Mouse (Mus musculus) gastrocnemius, postnatal 10 days (tissue): ENCODE data around the gene Fbn1. TPM values are rescaled to one million over a fixed set of nuclear protein-coding genes. Genes with fewer than 3 reads are reported as not detected.

Source experiments
- DNase-seq: peaks from one replicate; pipeline ENCODE4 v3.0.0; 2021; ENCODE audit warnings: mixed read lengths
- total RNA-seq, 2 experiments: library from RNA; stranded (reverse); gene quantifications; 2 replicates each; pipeline ENCODE4 v1.2.3; 2021

Gene Fbn1
- total RNA-seq, 2 experiments from 2014 or later = 212 to 274 TPM

DNA sequence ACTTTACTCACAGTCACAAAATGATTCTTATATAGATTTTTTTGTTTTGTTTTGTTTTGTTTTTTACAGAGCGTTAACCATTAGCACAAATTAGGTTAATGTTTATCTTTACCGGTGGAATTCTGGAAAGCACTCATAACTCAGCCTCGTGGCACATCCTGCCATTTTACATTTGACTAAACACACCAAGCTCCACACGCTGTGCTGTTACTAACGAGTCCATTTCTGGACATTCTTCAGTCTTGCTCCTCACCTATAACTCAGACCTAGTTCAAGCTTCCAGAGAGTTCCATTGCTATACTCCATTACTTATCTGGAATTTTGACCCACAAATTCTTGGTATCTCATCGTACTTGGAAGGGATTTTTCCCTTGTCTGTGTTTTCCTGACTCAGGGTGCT is 116.2 kb downstream of the Fbn1 start:
- no peak for DNase-seq

DNA sequence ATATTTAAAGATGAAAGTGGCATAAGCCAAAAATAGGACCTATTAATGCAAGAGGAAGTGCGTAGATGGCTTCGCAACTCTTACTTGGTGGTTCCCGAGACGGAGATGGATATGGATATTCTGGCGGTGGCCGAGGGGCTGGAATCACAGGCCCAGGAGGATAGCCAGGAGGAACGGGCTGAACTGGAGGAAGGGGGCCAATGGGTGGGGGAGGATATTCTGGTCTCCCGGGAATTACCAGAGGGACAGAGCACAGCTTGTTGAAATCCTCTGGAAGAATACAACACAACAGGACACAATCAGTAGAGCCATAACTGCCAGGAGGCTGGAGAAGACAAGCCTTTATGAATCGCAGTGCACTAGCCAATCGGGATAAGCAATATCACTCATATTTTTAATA is 118.0 kb downstream of the Fbn1 start:
- DNase-seq = no peak

GRCm38 (mm10) chr2:125386221-125386965 is 121.4 kb downstream of the Fbn1 start:
- DNase-seq = no peak

DNA sequence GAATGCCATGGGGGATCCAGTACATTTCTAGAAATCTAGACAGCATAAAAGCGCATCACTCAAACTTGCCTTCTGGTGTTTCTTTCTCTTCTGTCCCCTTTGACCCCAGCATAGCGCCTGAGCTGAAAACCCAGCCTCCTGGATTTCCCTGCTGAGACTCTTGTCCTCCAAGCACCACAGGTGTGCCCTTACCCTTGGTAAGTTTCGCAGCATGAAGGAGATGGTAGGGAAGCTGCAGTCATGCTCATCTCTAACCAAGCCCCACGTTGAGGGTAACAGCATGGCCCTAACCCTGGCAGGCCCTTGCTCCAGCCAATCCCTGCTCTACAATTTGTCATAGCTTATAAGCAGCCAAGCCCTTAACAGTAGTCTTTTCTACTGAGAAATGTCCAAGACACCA is 122.9 kb downstream of the Fbn1 start:
- DNase-seq = no peak

DNA sequence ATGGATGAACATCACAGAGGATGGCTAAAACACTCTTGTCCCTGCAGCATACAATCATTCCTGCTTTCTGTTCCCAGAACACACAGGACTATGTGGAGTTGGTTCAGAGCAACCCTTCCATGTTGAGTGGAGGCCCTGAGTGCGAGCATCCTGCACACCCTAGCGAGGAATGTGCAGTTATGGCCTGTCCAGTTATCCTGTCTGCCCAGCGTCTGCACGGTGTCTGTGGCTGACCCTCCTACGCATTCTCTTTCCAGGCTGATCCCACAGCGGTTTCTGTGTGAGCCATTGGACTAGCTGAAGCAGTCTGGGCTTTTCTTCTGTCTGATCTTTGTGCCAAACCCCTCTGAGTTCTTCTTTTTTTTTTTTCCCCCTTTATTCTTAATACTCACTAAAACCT is 123.4 kb downstream of the Fbn1 start:
- no peak for DNase-seq

GRCm38 (mm10) chr2:125383273-125383641 is 124.5 kb downstream of the Fbn1 start:
- DNase-seq = no peak

DNA sequence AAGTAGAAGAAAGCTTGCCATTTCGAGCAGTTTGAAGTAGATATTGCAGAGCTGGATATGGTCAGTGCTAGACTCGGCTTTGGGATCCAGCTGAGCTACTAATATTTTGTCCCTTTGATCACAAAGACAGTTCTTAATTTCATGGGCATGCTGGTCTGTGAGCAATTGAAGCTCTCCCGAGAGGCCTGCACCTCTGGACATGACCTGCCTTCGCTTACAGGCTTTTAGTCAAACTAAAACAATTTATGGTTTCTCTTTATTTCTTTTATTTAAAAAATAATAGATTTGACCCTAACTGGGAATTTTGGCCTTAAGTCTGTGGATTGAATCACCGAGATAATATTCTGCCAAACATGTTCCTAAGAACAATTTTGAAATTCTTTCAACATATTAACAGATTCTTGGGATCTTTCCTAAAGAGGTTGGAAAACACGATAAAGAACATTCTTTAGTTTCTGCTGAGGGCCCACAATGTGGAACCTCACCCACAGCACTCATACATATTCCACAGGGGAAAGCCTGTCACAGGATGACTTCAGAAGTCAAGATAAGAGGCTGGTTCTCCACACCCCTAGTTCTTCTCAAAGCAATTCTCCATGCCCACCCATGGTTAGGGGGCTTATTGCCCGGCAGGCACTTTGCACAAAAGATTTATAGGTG is 125.0 kb downstream of the Fbn1 start:
- DNase-seq = no peak

DNA sequence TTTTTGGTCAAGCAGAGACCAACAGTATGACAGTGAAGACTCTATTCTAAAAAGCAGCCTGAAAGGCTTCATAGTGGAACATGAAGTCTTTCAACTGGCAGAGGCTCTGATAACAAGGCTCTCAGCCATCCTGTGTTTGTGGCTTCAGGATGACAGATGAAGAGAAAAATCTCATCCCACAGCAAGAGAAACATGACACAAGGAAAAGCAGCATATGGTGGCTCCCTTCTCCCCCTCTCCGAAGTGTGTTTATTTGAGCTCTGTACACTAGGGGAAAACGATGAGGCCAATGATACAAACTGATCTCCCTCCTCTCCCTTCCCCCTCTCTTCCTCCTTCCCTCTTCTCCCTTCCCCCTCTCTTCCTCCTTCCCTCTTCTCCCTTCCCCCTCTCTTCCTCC is 127.7 kb downstream of the Fbn1 start:
- no peak for DNase-seq

GRCm38 (mm10) chr2:125379206-125379605 is 128.6 kb downstream of the Fbn1 start:
- no peak for DNase-seq

DNA sequence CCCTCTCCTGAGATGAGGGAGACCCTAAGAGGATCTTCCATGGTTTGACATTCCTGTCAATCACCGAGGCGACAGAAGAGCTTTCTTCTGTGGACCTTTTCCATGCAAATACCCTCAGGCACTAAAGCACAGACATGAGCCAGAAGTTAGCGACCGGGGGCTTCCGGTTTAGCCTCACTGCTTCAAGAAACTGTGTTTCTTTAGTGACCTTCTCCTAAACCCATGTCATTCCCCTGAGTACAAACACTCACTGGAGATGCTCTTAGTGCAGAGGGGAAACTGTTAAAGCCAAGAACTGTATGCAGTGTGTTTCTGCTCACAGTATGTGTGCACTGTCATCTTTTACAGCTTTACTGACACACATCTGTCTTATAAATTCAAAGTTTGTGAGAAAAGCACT is 131.9 kb downstream of the Fbn1 start:
- DNase-seq = no peak

DNA sequence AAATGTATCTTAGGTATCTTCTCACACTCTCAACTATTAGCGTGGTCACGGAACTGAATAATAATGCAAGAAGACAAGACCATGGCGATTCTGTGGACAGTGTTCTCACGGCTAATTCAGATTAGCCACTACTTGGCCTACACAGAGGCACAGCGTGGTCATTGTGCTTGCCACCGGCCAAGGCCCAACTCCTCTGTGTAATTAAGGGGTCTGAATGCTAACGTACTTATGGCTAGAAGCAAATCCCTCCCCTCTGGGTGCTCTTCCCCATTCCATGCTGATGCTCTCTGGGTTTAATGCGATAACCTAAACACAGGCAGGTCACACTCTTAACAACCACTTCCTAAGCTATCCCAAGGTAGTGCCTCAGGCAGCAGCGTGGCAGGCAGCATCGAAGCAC is 132.5 kb downstream of the Fbn1 start:
- no peak for DNase-seq

DNA sequence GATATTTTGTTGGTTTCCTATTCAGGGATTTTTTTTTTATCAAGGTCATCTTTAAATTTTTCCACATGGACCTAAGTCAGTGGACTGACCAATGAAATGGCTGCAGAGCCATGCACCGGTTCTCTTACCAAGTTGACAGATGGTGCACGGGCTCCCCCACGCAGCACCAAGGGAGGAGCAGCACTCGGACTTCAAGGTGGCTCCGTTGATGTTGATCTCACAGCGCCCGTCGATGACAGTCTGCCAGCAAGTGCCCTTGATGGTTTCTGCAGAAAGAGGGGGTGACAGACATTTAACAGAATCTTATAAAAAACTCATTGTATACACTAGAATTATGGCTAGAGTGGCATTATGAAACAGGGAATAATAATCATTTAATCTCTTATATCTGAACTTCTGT is 138.1 kb downstream of the Fbn1 start:
- DNase-seq = no peak

DNA sequence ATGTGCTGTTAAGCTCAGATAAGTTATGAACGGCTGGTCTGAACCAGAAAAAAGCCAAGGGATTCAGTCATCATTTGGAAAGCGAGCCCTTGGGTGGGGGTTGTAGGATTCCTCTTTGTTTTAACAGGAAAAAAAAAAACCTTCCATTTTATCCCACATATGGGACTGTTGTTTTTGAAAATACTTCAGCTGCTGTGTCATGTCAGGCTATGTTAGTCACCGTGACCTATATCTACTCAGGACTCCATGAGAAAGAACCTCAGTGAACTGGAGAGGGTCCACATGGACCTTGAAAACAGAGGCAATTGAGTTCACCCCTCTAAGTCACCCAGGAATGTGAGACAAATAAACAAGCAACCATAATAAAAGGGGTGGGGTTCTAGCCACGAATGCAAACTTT is 139.2 kb downstream of the Fbn1 start:
- no peak for DNase-seq

DNA sequence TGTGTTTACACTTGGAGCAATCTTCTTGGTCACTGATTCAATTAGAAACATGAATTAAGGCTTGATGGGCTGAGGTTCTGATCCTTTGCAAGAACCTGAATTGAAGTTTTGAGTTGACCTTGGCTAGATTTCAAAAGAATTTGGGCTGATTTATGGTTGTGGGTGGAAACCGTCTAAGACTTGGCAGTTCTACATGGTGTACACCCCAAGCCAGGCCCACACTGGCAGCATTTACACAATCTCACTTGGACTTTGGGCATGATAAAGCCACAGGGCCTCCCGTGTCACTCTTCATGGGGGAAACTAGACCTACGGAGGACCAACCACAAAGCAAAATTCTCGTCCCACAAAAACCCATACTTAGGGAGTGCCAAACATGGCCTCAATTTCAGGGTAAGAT is 146.1 kb downstream of the Fbn1 start:
- DNase-seq = no peak

GRCm38 (mm10) chr2:125356486-125356885 is 151.3 kb downstream of the Fbn1 start:
- no peak for DNase-seq

GRCm38 (mm10) chr2:125356068-125356467 is 151.7 kb downstream of the Fbn1 start:
- DNase-seq = no peak

- DNase-seq = no peak
Observed at GRCm38 (mm10) chr2:125355216-125355971, 152.4 kb downstream of the Fbn1 start.

DNA sequence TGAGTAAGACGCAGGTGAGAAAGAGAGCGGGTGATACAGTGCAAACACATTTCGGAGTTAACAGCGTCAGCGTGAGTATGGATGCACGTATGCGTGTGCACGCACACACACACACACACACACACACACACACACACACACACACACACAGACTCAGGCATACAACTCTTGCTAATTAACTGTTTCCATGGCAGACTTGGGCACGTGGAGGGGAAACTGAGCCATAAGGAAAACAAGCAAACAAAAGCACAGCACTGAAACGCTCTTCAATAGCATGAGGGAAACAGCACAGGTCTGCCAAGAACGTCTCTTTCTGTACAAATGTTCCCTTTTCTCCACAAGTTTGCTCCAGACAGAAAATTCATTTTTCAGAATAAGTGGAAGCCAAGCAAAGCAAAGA is 153.2 kb downstream of the Fbn1 start:
- DNase-seq = no peak

GRCm38 (mm10) chr2:125349144-125349543 is 158.6 kb downstream of the Fbn1 start:
- no peak for DNase-seq

DNA sequence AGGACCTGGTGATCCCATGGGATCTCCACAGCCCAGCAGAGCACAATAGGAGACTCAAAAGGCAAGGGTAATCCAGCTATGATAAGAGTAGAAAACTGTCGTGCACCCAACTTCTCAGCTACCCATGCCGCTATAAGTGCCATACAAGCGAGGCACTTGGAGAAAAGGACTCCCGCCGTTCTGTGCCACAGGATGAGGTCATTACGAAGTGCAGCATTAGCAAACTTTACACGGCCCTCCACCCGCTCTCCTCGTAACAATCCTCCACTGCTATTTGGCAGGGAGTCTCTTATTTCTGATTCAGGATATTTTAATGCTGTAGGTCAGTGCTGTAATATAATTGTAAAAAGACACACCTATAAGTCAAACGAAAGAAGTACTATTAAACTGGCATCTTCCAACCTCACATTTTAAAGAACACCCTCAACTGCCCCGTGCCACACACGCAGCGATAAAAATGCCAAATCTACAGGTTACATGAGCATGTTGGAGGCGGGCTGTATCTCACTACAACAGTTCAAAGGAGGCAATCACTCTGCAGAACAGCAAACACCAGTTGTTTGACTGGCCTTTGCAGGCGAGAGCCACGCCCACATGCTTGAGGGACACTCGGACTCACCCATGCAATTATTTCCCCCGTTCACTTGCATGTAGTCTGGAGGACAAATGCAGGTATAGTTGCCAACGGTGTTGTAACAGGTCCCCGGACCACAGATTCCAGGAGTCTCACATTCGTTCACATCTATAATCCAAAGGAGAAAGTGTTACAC is 165.4 kb downstream of the Fbn1 start:
- DNase-seq = no peak

GRCm38 (mm10) chr2:125340381-125340780 is 167.4 kb downstream of the Fbn1 start:
- DNase-seq = no peak

GRCm38 (mm10) chr2:125337239-125337638 is 170.6 kb downstream of the Fbn1 start:
- DNase-seq = no peak

DNA sequence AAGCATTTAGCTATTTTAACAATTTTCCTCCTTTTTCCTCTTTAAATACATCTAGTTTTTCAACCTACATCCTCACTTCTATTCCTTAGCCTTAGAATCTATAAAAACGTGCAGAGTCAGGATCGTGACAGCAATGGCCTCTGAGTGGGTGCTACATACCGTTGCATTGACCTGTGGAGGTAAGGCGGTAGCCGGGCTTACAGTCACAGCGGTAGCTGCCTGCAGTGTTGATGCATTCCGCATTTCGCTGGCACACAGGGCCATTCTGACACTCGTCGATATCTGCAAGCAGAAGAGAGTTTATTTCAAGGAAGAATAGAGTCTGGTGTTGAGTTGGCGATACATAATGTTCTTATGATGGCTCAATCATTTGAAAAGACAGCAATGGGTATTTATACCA is 172.6 kb downstream of the Fbn1 start:
- no peak for DNase-seq
